Mouse (Mus musculus) liver, embryonic 14.5 days (tissue): ENCODE measurements around the gene Cd4. TPM values are rescaled to one million over a fixed set of nuclear protein-coding genes. Genes with fewer than 3 reads are reported as not detected.

Experiments used
- ATAC-seq: fragments of 200-750 bp; cut with Nextera tagmentation; 2 replicates; pipeline ENCODE4 v1.8.0; 2017; ENCODE audit warnings: moderate number of reproducible peaks, mild to moderate bottlenecking, moderate library complexity; ENCODE audit not compliant: insufficient read depth
- DNase-seq, 3 experiments: peaks; one replicate each; pipeline ENCODE4 v3.0.0-alpha.2; 2012 to 2013; ENCODE audit warnings: low read depth in 3 of 3, low spot score in 3 of 3
- H3K27ac ChIP-seq: fragments of 300-500 bp; sonication (generic); 2 replicates; pipeline ENCODE4 v1.5.1; 2014; ENCODE audit warnings: moderate library complexity, mild to moderate bottlenecking, control low read depth, inconsistent platforms
- H3K27me3 ChIP-seq: fragments of 300-500 bp; sonication (generic); 2 replicates; pipeline ENCODE4 v1.6.1; 2014; ENCODE audit warnings: mild to moderate bottlenecking, low read length, moderate library complexity; ENCODE audit not compliant: control insufficient read depth, insufficient read depth
- H3K36me3 ChIP-seq: fragments of 300-500 bp; sonication (generic); replicated peaks from 2 replicates; pipeline ENCODE4 v1.6.1; 2014; ENCODE audit warnings: low read depth; ENCODE audit not compliant: control insufficient read depth, insufficient read depth
- H3K4me1 ChIP-seq, 2 experiments: fragments of 200-500 bp in 1 of 2; fragments of 300-500 bp in 1 of 2; sonication (generic) in 1 of 2; replicated peaks; 2 replicates each; pipeline ENCODE4 v1.6.1; 2012 to 2014; ENCODE audit warnings: antibody characterized with exemption in 1 of 2, inconsistent platforms in 1 of 2, low read length in 1 of 2; ENCODE audit not compliant: control insufficient read depth in 2 of 2, insufficient read depth in 2 of 2
- H3K4me2 ChIP-seq: fragments of 300-500 bp; sonication (generic); 2 replicates; pipeline ENCODE4 v1.6.1; 2014; ENCODE audit warnings: low read depth, mild to moderate bottlenecking, control low read depth, moderate library complexity
- H3K4me3 ChIP-seq, 2 experiments: fragments of 200-500 bp in 1 of 2; fragments of 300-500 bp in 1 of 2; sonication (generic) in 1 of 2; 2 replicates each; pipeline ENCODE4 v1.5.1; 2012 to 2014; ENCODE audit warnings: low read depth in 2 of 2, low read length in 2 of 2, mild to moderate bottlenecking in 2 of 2, control low read depth in 1 of 2, inconsistent platforms in 1 of 2, moderate library complexity in 1 of 2; ENCODE audit not compliant: insufficient read depth in 1 of 2
- H3K9ac ChIP-seq: fragments of 300-500 bp; sonication (generic); replicated peaks from 2 replicates; pipeline ENCODE4 v1.6.1; 2014; ENCODE audit warnings: mild to moderate bottlenecking, control low read depth, moderate library complexity
- H3K9me3 ChIP-seq: fragments of 300-500 bp; sonication (generic); 2 replicates; pipeline ENCODE4 v1.6.1; 2016; ENCODE audit warnings: low read length, mixed read lengths; ENCODE audit not compliant: control insufficient read depth
- CTCF ChIP-seq: IDR thresholded peaks from 2 replicates; pipeline ENCODE4 v1.5.1; 2016; ENCODE audit warnings: antibody characterized with exemption, low read depth, control low read depth
- EP300 ChIP-seq: IDR thresholded peaks from 2 replicates; pipeline ENCODE4 v1.6.1; 2016; ENCODE audit warnings: antibody characterized with exemption, low read depth
- WGBS: fragments of 180-500 bp; shearing (Covaris S2); extraction: QIAGEN DNeasy Blood & Tissue Kit; methylation state at CpG from one replicate; pipeline ENCODE4 v1.1.7; 2014; ENCODE audit not compliant: insufficient replicate concordance; 5-methylcytosine and 5-hydroxymethylcytosine counted together
- polyA plus RNA-seq, 2 experiments: library from polyadenylated mRNA; depleted of rRNA in 1 of 2; stranded (reverse) in 1 of 2; unstranded in 1 of 2; fragments of >200 nt; fragmentation: Nextera tagmentation in 1 of 2; extraction: Ambion mirVana in 1 of 2; gene quantifications; 2 replicates each; pipeline versions ENCODE4 v1.2.1 to v1.2.3; 2012 to 2014

Gene Cd4
- polyA plus RNA-seq, 2 experiments, result 0.03 to 0.07 TPM

DNA sequence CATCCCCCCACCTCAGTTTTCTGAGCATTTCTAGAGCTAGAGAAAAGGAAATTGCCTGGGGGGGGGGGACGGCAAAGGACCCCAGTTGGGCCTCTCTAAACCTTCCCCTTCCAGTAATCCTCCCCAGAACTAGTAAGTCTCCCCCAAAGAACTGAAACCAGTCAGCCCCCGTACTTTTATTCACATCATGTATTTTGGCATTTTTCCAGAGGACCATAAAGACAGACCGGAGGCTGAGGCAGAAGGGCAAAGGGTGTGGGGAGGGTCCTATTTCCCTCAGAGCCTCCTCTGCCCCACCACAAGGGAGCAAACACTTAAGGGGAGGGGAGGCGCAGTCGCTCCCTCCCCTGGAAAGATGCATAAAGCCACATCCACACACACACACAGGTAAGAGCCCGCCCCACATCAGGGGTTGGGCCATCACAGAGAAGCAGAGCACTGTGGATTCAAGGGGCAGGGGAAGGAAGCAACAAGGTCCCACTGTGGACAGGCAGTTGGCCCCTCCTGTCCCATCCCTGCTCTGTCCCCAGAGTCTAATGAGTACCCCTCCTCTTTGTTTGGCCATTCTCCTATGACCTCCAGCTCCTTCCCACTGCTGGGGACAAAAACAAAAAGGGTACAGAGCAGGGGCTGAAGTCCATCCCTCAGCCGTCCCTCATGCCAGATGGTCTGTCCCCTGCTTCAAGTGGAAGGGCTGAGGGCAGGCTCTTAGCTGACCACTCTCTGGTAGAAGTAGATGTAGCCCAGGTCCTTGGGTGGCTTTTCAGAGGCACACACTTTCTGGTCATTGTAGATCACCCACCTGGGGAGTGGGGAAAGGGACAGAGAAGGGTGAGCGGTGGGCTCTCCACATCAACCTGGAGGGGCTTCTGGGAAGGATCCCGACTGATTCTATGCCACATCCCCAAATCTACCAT is 72.9 kb downstream of the Cd4 start:
- no peak overlapping the region; the same call in 1 of the 2 replicates for H3K4me2 ChIP-seq
- no peak overlapping the region for H3K9ac ChIP-seq
- peaks cover 11 to 17% of the 10 kb centered on the region in 2 experiments for H3K4me1 ChIP-seq
- H3K36me3 ChIP-seq, result peaks cover 35% of the 10 kb centered on the region
- H3K4me3 ChIP-seq, result no peak overlapping the region
- ATAC-seq (no peak), DNase-seq (no peak)
- whole genome bisulfite sequencing, result 65% methylated on average over 9 of the region's 9 CpGs
- TF ChIP-seq EP300, result no peak
- 0 out of 2 replicates have a peak, but pooled peaks have one; percentile 2 for TF ChIP-seq CTCF
- no peak overlapping the region for H3K27ac ChIP-seq
- H3K27me3 ChIP-seq, result no peaks in the 10 kb centered on the region
- H3K9me3 ChIP-seq, result no peaks in the 10 kb centered on the region

Other genes starting within 250 kb of the Cd4 start
- 61.4 and 65.7 TPM in 2 replicates for gene Lpcat3, start 225.2 kb downstream of the Cd4 start, polyA plus RNA-seq (2012; rRNA removed)
- gene Lpcat3, start 225.2 kb downstream of the Cd4 start, polyA plus RNA-seq (2014; fragmentation: Nextera tagmentation; extraction: Ambion mirVana), result 64.2 and 67.0 TPM in 2 replicates
- gene Emg1, start 176.0 kb downstream of the Cd4 start, polyA plus RNA-seq (2012; rRNA removed), result 91.1 and 103 TPM in 2 replicates
- gene Emg1, start 176.0 kb downstream of the Cd4 start, polyA plus RNA-seq (2014; fragmentation: Nextera tagmentation; extraction: Ambion mirVana), result 147 and 162 TPM in 2 replicates
- gene Phb2, start 175.9 kb downstream of the Cd4 start, polyA plus RNA-seq (2012; rRNA removed), result 101 and 124 TPM in 2 replicates
- gene Phb2, start 175.9 kb downstream of the Cd4 start, polyA plus RNA-seq (2014; fragmentation: Nextera tagmentation; extraction: Ambion mirVana), result 210 and 240 TPM in 2 replicates
- 14.3 and 17.9 TPM in 2 replicates for gene Ptpn6, start 149.5 kb downstream of the Cd4 start, polyA plus RNA-seq (2012; rRNA removed)
- 26.6 and 28.4 TPM in 2 replicates for gene Ptpn6, start 149.5 kb downstream of the Cd4 start, polyA plus RNA-seq (2014; fragmentation: Nextera tagmentation; extraction: Ambion mirVana)
- gene Grcc10, start 146.8 kb downstream of the Cd4 start, polyA plus RNA-seq (2012; rRNA removed), result 27.9 and 50.2 TPM in 2 replicates
- gene Grcc10, start 146.8 kb downstream of the Cd4 start, polyA plus RNA-seq (2014; fragmentation: Nextera tagmentation; extraction: Ambion mirVana), result 74.0 and 80.0 TPM in 2 replicates
- 0.37 TPM in 1 of 2 replicates, not detected in the other for gene Gm45234, start 132.2 kb downstream of the Cd4 start, polyA plus RNA-seq (2012; rRNA removed)
- gene Gm45234, start 132.2 kb downstream of the Cd4 start, polyA plus RNA-seq (2014; fragmentation: Nextera tagmentation; extraction: Ambion mirVana), result not detected in 2 replicates
- 2.5 and 2.8 TPM in 2 replicates for gene Atn1, start 131.7 kb downstream of the Cd4 start, polyA plus RNA-seq (2012; rRNA removed)
- gene Atn1, start 131.7 kb downstream of the Cd4 start, polyA plus RNA-seq (2014; fragmentation: Nextera tagmentation; extraction: Ambion mirVana), result 0.58 and 1.5 TPM in 2 replicates
- 0.47 and 0.50 TPM in 2 replicates for gene Eno2, start 118.5 kb downstream of the Cd4 start, polyA plus RNA-seq (2012; rRNA removed)
- gene Eno2, start 118.5 kb downstream of the Cd4 start, polyA plus RNA-seq (2014; fragmentation: Nextera tagmentation; extraction: Ambion mirVana), result 0.09 TPM in 1 of 2 replicates, not detected in the other
- gene Lrrc23, start 108.5 kb downstream of the Cd4 start, polyA plus RNA-seq (2012; rRNA removed), result 0.09 TPM in 1 of 2 replicates, not detected in the other
- gene Lrrc23, start 108.5 kb downstream of the Cd4 start, polyA plus RNA-seq (2014; fragmentation: Nextera tagmentation; extraction: Ambion mirVana), result not detected in 2 replicates
- 4.1 and 5.0 TPM in 2 replicates for gene Spsb2, start 79.6 kb downstream of the Cd4 start, polyA plus RNA-seq (2012; rRNA removed)
- gene Spsb2, start 79.6 kb downstream of the Cd4 start, polyA plus RNA-seq (2014; fragmentation: Nextera tagmentation; extraction: Ambion mirVana), result 4.7 and 5.0 TPM in 2 replicates
- 266 and 292 TPM in 2 replicates for gene Tpi1, start 73.9 kb downstream of the Cd4 start, polyA plus RNA-seq (2012; rRNA removed)
- 418 and 420 TPM in 2 replicates for gene Tpi1, start 73.9 kb downstream of the Cd4 start, polyA plus RNA-seq (2014; fragmentation: Nextera tagmentation; extraction: Ambion mirVana)
- gene Usp5, start 58.7 kb downstream of the Cd4 start, polyA plus RNA-seq (2012; rRNA removed), result 24.4 and 27.6 TPM in 2 replicates
- gene Usp5, start 58.7 kb downstream of the Cd4 start, polyA plus RNA-seq (2014; fragmentation: Nextera tagmentation; extraction: Ambion mirVana), result 38.0 and 42.5 TPM in 2 replicates
- gene Cdca3, start 58.7 kb downstream of the Cd4 start, polyA plus RNA-seq (2012; rRNA removed), result 147 and 165 TPM in 2 replicates
- gene Cdca3, start 58.7 kb downstream of the Cd4 start, polyA plus RNA-seq (2014; fragmentation: Nextera tagmentation; extraction: Ambion mirVana), result 205 and 206 TPM in 2 replicates
- 0.03 and 0.06 TPM in 2 replicates for gene Gnb3, start 47.9 kb downstream of the Cd4 start, polyA plus RNA-seq (2012; rRNA removed)
- gene Gnb3, start 47.9 kb downstream of the Cd4 start, polyA plus RNA-seq (2014; fragmentation: Nextera tagmentation; extraction: Ambion mirVana), result 0.23 TPM in 1 of 2 replicates, not detected in the other
- 3.2 and 3.5 TPM in 2 replicates for gene P3h3, start 30.5 kb downstream of the Cd4 start, polyA plus RNA-seq (2012; rRNA removed)
- gene P3h3, start 30.5 kb downstream of the Cd4 start, polyA plus RNA-seq (2014; fragmentation: Nextera tagmentation; extraction: Ambion mirVana), result 0.83 and 0.88 TPM in 2 replicates
- 0.03 and 0.18 TPM in 2 replicates for gene Gpr162, start 24.2 kb downstream of the Cd4 start, polyA plus RNA-seq (2012; rRNA removed)
- not detected in 2 replicates for gene Gpr162, start 24.2 kb downstream of the Cd4 start, polyA plus RNA-seq (2014; fragmentation: Nextera tagmentation; extraction: Ambion mirVana)
- gene Lag3, start 23.5 kb upstream of the Cd4 start, polyA plus RNA-seq (2012; rRNA removed), result 0.10 and 0.11 TPM in 2 replicates
- 0.17 TPM in 1 of 2 replicates, not detected in the other for gene Lag3, start 23.5 kb upstream of the Cd4 start, polyA plus RNA-seq (2014; fragmentation: Nextera tagmentation; extraction: Ambion mirVana)
- gene Ptms, start 31.9 kb upstream of the Cd4 start, polyA plus RNA-seq (2012; rRNA removed), result 109 and 131 TPM in 2 replicates
- gene Ptms, start 31.9 kb upstream of the Cd4 start, polyA plus RNA-seq (2014; fragmentation: Nextera tagmentation; extraction: Ambion mirVana), result 29.7 and 39.7 TPM in 2 replicates
- 85.0 and 96.5 TPM in 2 replicates for gene Mlf2, start 43.2 kb upstream of the Cd4 start, polyA plus RNA-seq (2012; rRNA removed)
- gene Mlf2, start 43.2 kb upstream of the Cd4 start, polyA plus RNA-seq (2014; fragmentation: Nextera tagmentation; extraction: Ambion mirVana), result 98.1 and 116 TPM in 2 replicates
- gene Cops7a, start 77.3 kb upstream of the Cd4 start, polyA plus RNA-seq (2012; rRNA removed), result 57.8 and 62.6 TPM in 2 replicates
- gene Cops7a, start 77.3 kb upstream of the Cd4 start, polyA plus RNA-seq (2014; fragmentation: Nextera tagmentation; extraction: Ambion mirVana), result 51.5 and 52.6 TPM in 2 replicates
- gene Pianp, start 108.5 kb upstream of the Cd4 start, polyA plus RNA-seq (2012; rRNA removed), result 0.07 and 0.09 TPM in 2 replicates
- gene Pianp, start 108.5 kb upstream of the Cd4 start, polyA plus RNA-seq (2014; fragmentation: Nextera tagmentation; extraction: Ambion mirVana), result not detected in 2 replicates
- gene Zfp384, start 120.9 kb upstream of the Cd4 start, polyA plus RNA-seq (2012; rRNA removed), result 20.2 and 22.2 TPM in 2 replicates
- 2.9 and 3.1 TPM in 2 replicates for gene Zfp384, start 120.9 kb upstream of the Cd4 start, polyA plus RNA-seq (2014; fragmentation: Nextera tagmentation; extraction: Ambion mirVana)
- gene Ing4, start 151.5 kb upstream of the Cd4 start, polyA plus RNA-seq (2012; rRNA removed), result 14.1 and 17.9 TPM in 2 replicates
- 17.2 and 21.9 TPM in 2 replicates for gene Ing4, start 151.5 kb upstream of the Cd4 start, polyA plus RNA-seq (2014; fragmentation: Nextera tagmentation; extraction: Ambion mirVana)
- gene Acrbp, start 161.5 kb upstream of the Cd4 start, polyA plus RNA-seq (2012; rRNA removed), result 2.1 and 3.1 TPM in 2 replicates
- gene Acrbp, start 161.5 kb upstream of the Cd4 start, polyA plus RNA-seq (2014; fragmentation: Nextera tagmentation; extraction: Ambion mirVana), result 1.3 and 2.0 TPM in 2 replicates
- 1.6 and 1.8 TPM in 2 replicates for gene Lpar5, start 179.7 kb upstream of the Cd4 start, polyA plus RNA-seq (2012; rRNA removed)
- gene Lpar5, start 179.7 kb upstream of the Cd4 start, polyA plus RNA-seq (2014; fragmentation: Nextera tagmentation; extraction: Ambion mirVana), result 0.68 and 1.0 TPM in 2 replicates
- gene Chd4, start 207.8 kb upstream of the Cd4 start, polyA plus RNA-seq (2012; rRNA removed), result 13.9 and 24.7 TPM in 2 replicates
- gene Chd4, start 207.8 kb upstream of the Cd4 start, polyA plus RNA-seq (2014; fragmentation: Nextera tagmentation; extraction: Ambion mirVana), result 19.7 and 24.3 TPM in 2 replicates
- gene Nop2, start 243.7 kb upstream of the Cd4 start, polyA plus RNA-seq (2012; rRNA removed), result 18.9 and 24.5 TPM in 2 replicates
- gene Nop2, start 243.7 kb upstream of the Cd4 start, polyA plus RNA-seq (2014; fragmentation: Nextera tagmentation; extraction: Ambion mirVana), result 33.1 and 33.7 TPM in 2 replicates